Mouse (Mus musculus) 3134 (cell line): ENCODE data around the gene Mertk.

Experiments used
- DNase-seq: peaks from one replicate; pipeline ENCODE4 v3.0.0-alpha.2; 2011; ENCODE audit warnings: low spot score; ENCODE audit not compliant: insufficient read length; ENCODE audit errors: extremely low read depth

Gene Mertk

DNA sequence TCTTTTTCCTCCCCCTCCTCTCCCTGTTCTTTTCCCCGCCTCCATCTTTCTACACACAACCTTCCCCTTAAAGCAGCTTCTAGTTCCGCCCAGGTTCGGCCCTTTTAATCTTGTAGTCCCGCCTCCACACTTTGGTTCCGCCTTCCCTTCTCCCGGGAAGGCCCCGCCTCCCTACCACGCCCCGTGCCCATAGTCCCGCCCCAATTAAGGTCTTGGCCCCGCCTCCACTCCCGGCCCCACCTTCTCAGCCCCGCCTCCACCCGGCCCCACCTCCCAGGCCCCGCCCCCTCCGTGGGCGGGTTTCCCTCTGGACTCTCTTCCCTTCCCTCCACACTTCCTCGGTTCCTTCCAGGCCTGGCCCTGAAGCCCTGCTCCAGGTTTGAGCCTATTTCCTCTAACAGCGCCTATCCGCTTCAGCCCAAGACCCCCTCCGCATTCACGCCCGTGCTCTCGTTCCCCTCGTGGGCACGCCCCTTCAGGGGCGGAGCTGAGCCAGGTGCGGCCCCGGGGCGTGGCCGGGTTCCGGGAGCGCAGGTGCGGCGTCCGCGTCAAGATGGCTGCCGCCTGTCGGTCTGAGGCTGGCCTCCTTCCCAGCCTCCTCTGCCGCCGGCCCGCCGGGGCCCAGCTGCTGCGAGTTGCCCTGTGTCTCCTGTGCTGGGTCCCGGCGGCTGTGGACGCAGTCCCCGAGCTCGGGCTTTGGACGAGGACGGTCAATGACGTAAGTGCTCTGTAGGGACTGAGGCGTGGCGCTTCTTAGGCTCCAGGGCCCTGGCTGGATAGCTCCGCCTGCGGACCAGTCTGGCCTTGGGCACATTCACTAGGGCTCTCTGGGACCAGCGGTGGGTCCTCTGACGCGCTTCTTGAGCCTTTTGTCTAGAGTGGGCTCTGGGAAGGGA, 119.3 kb downstream of the Mertk start, which contains the start of gene Tmem87b:
Tmem87b (plus strand) TSS at position 333 of the 896 bp plus-strand sequence.
- peak; percentile 95 for DNase-seq

DNA sequence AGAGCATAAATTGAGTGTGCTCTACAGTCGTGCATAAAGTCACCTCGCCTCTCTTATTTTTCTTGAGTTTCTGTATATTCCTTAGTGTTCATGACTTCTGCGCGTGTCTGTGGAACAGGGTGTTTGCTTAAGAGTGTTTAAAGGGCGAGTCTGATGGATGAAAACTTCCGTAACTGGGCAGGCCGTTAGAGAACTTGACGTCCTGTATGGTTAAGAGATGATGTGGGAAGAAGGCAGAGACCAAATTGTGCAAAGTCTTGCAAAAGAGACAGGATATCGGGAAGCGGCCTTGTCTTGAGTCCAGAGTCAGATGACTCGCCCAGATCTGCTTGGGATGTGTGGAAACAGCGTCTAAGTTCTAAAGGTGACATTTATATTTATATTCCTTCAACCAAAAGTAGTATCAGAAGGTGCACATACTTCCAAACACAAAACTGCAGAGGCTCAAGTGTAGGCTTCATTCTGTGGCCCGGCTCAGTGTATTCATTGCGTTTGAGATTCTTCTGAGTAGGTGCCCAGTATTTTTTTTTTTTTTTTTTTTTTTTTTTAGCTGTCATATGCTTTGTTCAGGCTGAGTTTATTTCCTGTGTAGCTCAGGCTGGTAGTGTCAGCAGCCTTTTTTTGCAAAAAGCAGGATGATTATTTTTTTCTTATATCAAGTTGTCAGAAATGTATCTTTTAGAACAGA, 120.3 kb downstream of the Mertk start:
- DNase-seq = peak; percentile 38

DNA sequence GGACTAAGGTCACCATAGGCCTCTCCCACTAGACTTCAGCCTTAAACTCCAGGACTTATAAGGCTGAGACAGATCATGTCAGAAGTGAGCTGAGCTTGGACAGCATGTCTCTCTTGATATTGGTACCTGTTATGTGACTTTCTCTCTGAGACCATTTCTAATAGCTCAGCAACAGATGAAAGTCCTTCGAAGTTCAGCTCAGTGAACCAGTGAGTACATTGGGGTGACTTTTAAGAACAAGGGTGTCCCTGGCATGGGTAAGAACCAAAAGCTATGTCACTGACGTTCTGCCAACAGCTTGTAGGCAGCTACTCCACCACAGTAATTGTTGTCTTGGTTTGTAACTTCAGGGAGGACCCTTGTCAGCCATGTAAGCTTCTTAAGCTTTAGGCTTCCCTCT, 121.9 kb downstream of the Mertk start:
- DNase-seq = no peak

DNA sequence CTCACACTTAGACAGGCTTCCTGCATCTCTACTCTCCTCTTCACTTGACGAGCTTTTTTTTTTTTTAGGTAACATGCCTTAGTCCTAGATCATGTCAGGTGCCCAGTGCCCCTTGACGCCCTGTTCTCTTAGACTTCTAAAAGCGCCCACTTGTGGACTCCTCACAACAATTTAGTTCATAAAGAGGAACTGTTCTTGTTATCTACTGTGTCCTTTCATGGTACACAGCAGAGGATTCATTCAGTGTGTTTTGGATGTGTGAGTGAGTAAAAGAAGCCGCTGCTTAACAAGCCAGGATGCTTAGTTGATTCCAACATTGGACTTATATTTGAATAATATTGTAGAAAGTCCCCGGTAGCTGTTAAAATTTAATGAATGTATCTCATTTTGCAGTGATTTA, 125.1 kb downstream of the Mertk start:
- no peak for DNase-seq

DNA sequence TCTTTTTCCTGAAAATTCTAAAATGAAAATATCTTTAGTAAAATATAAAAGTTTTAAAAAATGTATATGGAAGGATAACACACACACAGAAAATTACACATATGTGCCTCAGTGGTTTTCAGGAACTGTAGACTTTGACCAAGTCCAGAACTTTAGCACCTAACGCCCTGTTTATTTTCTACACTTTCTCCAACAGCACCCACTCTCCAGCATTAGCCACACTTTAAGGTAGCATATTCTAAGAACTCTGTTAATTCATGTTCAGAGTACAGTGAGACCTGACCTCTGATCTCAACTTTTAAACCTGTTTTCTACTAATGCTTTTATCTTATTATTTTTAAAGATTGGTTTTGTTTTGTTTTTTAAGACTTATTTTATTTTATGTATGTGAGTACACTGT, 129.0 kb downstream of the Mertk start:
- DNase-seq = no peak

DNA sequence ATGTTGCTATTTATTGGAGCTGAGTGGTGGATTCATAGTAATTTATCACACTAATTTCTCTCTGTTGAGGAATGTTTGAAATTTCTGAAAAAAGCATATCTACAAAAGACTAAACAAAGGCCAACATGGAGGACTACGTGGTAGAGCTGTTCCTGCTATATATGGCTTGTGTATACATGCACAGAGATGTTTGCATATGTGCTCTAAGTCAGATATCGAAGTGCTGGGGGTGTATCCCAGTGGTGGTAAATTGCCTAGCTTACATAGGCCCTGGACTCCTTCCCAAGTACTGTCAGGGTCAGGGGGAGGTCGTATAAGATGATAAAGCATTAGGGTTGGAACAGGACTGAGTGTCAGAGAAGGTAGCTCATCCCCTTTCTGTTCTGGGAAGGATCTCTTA, 133.9 kb downstream of the Mertk start:
- no peak for DNase-seq

DNA sequence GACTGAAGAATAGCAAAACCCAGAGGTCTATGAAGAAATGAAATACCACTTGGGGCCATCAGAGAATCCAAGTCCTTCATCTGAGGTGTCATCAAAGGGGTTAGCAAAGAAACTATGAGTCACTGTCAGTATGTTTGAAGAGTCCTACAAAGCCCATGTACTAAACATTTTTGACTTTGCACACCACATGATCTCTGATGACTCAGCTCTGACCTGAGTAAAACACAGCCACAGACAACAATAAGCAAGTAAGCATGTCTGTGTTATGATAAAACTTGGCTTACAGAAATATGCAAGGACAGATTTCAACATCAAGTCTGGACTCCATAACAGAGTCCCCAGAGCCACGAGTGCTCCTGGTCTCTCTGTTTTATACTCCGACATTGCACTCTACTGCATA, 134.3 kb downstream of the Mertk start:
- no peak for DNase-seq

DNA sequence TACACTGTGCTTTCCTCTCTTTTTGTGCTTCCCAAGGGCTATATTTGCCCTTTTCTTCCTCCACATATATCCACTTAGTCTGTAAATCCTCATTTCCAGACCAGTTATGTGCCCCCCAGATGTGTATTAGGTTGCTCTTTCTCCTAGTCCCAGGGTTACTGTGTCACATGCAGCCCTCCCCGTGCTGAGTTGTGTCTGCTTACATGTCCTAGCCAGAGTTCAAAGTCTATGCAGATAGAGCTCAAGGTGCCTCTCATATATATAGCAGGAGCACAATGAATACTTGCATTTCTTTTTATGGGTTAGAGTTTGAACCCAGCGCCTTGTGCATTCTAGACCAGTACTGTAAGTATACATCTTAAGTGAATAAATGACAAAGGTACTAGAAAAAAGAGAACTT, 134.7 kb downstream of the Mertk start:
- no peak for DNase-seq

DNA sequence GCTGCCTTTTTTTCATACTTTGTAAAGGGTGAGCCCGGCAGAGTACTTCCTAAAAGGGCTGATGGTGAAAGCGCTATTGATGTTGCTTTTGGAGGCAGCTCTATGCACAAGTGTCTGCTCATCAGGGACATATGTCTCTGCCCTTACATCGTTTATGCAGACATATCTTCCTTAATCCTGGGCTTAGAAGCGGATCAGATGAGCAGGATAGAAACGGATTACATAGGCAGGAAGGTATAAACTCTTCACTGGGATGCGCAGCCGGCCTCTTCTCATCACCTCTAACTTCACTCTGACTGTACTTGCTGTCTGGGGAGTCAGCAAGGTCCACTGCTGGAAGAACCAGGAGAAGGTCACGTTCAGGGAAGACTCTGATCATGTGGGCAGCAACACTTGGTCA, 138.8 kb downstream of the Mertk start:
- no peak for DNase-seq

DNA sequence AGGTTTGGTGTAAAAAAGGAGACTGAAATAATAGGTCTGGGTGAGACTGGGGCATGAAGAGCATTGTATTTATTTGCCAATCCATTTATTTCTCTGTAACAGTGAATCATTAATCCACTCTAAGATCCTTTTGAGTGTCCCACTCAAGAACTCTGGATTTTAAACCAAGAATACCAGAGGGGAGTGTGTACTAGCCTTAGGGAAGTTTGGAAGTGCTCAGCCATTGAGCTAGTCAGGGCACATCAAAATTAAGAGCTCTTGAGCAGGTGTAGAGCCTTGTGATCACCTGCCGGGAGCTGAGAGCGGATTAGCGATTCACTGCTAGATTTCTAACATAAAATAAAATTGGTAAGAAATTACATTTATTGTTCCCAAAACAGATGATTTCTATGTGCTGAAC, 139.9 kb downstream of the Mertk start:
- DNase-seq = no peak

DNA sequence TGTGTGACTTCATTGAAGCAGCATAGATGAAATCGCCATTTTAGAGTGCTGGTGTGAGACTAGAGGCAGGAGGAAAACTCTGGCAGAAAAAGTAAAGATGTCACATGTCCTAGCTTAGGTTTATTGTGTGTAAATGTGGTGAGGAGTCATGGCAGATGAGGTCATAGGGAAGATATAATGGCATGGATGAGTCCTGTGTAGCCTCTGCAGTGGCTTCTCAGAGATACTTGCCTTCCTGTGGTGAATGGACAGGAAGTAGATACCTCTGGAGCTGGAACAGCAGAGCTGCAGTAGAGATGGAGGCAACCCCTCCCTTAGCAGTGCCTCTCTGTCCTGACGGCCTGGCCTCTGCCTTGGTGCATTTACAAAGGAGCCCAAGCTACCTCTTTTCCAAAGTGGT, 140.7 kb downstream of the Mertk start:
- DNase-seq = no peak

DNA sequence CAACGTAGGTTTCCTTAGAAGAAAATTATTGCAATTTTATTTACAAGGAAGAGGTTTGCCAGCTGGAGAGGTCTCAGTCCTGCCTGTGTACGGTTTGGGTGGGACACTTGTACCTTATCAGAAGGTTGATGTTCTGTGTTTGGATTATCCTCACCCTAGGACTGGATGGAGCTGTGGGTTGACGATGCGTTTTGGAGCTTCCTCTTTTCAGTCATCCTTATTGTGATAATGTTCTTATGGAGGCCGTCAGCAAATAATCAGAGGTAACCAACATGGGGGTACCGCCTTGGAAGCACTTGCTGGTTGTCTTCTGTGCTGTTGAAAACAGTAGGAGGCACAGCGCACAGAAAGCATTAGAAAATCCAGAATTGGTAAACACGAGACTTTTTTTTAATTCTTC, 143.7 kb downstream of the Mertk start:
- DNase-seq = no peak

DNA sequence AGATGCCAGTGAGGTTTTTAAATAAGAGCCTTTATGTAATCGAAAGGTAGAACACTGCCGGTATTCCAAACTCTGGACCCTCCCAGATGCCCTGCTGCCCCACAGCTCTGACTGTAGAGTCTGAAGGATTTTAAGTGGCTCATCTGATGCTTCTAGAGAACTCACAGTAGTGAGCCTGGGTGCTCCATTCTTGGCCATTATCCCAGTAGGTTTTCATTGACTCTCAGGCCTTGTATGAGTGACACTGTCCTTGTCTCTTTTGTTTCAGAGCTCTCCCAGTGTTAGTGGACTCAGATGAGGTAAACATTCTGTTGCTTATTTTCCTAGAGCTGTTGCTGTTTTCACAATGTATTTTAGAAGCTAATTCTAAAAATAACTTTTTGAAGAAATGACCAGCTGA, 151.3 kb downstream of the Mertk start:
- no peak for DNase-seq
